Mouse (Mus musculus): ENCODE data around the gene Eaf2.

Gene Eaf2

DNA sequence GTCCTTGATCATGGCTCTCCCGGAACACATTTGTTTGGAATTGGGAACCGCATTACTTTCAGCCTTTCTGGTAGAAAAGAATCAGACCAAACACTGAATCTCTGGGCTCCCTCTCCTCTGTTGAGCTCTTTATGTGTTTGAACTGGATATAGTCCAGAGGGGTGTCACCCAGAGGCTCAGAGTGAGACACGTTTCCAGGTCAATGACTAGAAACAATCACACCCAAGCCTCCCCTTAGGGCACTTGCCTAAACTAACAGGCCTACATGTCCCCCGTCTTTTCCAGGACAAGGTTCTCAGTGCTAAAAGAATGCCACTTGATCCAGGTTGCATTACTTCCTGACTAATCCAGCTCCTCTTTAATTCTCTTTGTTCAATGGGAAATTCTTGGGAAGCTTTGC lies 104.0 kb downstream of the Eaf2 start:
- peak; percentile 8 for DNase-seq (ENCODE audit: low read depth, low spot score)

DNA sequence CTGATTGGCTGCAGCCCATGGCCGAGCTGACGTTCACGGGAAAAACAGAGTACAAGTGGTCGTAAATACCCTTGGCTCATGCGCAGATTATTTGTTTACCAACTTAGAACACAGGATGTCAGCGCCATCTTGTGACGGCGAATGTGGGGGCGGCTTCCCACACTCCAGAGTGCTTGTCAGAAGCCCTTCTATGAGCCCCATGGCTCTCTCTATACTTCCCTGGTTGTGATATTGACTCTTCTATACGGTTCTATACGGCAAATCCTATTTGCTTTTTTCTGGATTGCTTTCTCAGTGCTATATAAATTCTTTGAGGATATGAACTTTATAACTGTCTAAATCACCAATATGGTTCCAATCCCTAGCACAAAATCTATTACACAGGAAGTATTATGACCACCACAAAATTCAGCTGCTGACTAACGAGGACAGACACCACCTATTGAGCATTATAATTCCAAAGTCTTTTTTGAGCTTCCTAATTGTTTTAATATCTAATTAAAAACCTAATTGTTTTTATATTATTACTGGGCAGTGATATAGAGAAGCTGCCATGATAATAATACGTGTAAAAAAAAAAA lies 104.5 kb downstream of the Eaf2 start:
- DNase-seq (ENCODE audit: low read depth, low spot score): no peak

DNA sequence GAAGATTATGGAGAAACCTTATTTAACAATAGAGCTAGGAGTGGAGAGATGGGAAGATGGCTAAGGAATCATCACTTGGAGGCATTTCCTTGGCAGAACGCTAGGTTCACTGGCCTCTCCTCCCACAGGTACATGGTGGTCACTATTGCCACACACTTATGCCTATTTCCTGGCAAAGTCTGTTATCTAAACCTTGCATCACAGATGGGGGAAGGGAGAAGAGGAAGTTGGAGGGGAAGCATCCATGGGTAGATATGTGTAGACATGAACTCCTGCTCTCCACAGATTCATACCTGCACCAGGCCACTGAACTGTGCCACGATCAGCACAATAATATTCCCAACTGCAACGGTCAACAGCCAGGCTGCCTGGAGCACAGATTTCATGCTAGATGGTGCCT lies 122.8 kb downstream of the Eaf2 start:
- DNase-seq (ENCODE audit: low read depth, low spot score): no peak

DNA sequence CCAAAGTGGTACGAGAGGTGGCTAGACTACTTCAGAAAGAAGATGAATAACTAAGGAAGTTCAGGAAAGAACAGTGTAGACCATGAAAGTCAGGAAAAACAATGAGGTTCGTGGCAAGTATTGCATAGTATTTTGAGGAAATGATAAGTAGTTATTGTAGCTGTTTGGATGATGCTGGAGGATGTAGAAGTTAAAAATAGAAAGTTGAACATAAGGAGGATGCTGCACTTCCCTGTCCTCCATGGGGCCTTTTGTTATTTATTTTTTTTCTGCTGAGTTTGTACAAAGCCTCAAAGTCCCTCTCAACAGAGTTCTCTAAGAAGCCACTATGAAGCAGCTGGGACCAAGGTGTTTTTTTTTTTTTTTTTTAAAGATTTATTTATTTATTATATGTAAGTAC lies 127.0 kb downstream of the Eaf2 start:
- DNase-seq (ENCODE audit: low read depth, low spot score): no peak

DNA sequence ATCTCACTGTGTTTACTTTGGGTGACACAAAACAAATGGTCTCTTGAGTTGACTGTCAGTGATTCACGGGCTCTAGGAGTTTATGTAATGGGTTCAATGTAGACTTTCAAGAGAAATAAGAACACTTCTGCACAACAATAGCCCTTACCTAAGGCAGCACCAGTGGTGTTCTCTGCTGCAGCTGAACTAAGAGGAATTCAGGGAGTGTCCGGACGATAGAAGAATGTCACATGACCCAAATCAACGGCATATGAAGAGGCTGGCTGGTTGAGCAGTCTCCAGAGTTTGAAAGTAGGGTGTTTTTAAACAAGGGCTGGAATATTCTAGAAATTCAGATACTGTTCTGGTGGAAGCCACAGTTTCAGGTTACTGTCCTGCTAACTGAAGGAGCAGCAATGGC lies 127.7 kb downstream of the Eaf2 start:
- no peak for DNase-seq (ENCODE audit: low read depth, low spot score)

DNA sequence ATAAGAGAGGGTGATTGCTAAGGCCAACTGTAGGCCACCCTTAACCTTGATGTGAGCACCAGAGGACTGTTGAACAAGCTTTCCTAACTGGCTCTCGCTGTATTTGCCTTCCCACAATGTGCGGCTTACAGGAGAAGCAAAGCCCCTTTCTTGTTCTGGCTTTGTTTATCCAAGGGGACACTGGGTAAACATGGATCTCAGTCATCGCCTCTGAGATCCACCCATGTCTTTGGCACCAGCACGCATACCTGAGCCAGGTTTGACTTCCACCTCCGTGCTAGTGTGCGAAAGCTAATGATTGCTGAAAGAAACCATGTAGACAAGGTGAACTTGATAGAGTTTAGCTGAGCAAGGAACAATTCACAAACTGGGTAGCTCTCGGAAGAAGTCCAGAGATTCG lies 131.2 kb downstream of the Eaf2 start:
- DNase-seq (ENCODE audit: low read depth, low spot score): no peak
